Mouse (Mus musculus) lung, postnatal 0 days (tissue): Measurements from ENCODE around the gene Gm45213. TPM values are rescaled to one million over a fixed set of nuclear protein-coding genes. Genes with fewer than 3 reads are reported as not detected.

Source experiments
- ATAC-seq: fragments of 200-750 bp; cut with Nextera tagmentation; 2 replicates; pipeline ENCODE4 v1.8.0; 2017; ENCODE audit warnings: moderate library complexity
- DNase-seq: peaks from one replicate; pipeline ENCODE4 v3.0.0-alpha.2; 2016; ENCODE audit warnings: low spot score
- H3K27ac ChIP-seq: fragments of 300-500 bp; sonication (generic); 2 replicates; pipeline ENCODE4 v1.5.1; 2014; ENCODE audit warnings: antibody characterized with exemption, mild to moderate bottlenecking, low read length, mixed read lengths
- H3K27me3 ChIP-seq: fragments of 300-500 bp; sonication (generic); replicated peaks from 2 replicates; pipeline ENCODE4 v1.6.1; 2014; ENCODE audit warnings: low read length, mixed read lengths; ENCODE audit not compliant: insufficient read depth
- H3K36me3 ChIP-seq: fragments of 300-500 bp; sonication (generic); 2 replicates; pipeline ENCODE4 v1.6.1; 2014; ENCODE audit warnings: low read length, mixed read lengths; ENCODE audit not compliant: insufficient read depth
- H3K4me1 ChIP-seq: fragments of 300-500 bp; sonication (generic); 2 replicates; pipeline ENCODE4 v1.6.1; 2014; ENCODE audit warnings: antibody characterized with exemption, low read depth, low read length, mixed read lengths; ENCODE audit not compliant: insufficient read depth
- H3K4me2 ChIP-seq: fragments of 300-500 bp; sonication (generic); replicated peaks from 2 replicates; pipeline ENCODE4 v1.6.1; 2014; ENCODE audit warnings: low read depth, mild to moderate bottlenecking, low read length, moderate library complexity, mixed read lengths
- H3K4me3 ChIP-seq: fragments of 300-500 bp; sonication (generic); 2 replicates; pipeline ENCODE4 v1.5.1; 2014; ENCODE audit warnings: low read depth, low read length
- H3K9ac ChIP-seq: fragments of 300-500 bp; sonication (generic); replicated peaks from 2 replicates; pipeline ENCODE4 v1.6.1; 2014; ENCODE audit warnings: low read depth, mild to moderate bottlenecking
- H3K9me3 ChIP-seq: fragments of 300-500 bp; sonication (generic); 2 replicates; pipeline ENCODE4 v1.6.1; 2016; ENCODE audit warnings: low read length, mixed read lengths
- CTCF ChIP-seq: IDR thresholded peaks from 2 replicates; pipeline ENCODE4 v1.5.1; 2016; ENCODE audit warnings: antibody characterized with exemption, mild to moderate bottlenecking
- EP300 ChIP-seq: IDR thresholded peaks from 2 replicates; pipeline ENCODE4 v1.6.1; 2016; ENCODE audit warnings: antibody characterized with exemption, mild to moderate bottlenecking, control low read depth
- WGBS: fragments of 180-500 bp; shearing (Covaris S2); extraction: QIAGEN DNeasy Blood & Tissue Kit; methylation state at CpG from one replicate; pipeline ENCODE4 v1.1.7; 2014; 5-methylcytosine and 5-hydroxymethylcytosine counted together
- polyA plus RNA-seq: library from polyadenylated mRNA; unstranded; fragments of >200 nt; fragmentation: Nextera tagmentation; extraction: Ambion mirVana; gene quantifications from 2 replicates; pipeline ENCODE4 v1.2.1, GENCODE M21; 2015

Gm45213 gene
- polyA plus RNA-seq, 1 experiment from 2014 or later, result not detected

- Histone ChIP-seq H3K4me3 (peak within 1 kb of the TSS; percentile 74), H3K4me2 (peak within 1 kb of the TSS; percentile 89), H3K36me3 (no peaks in the 10 kb centered on the region), H3K4me1 (peaks cover 16% of the 10 kb centered on the region; the same call in 1 of the 2 replicates), H3K27ac (peak within 1 kb of the TSS; percentile 86), H3K27me3 (no peaks in the 10 kb centered on the region), H3K9ac (peak within 1 kb of the TSS; percentile 81), H3K9me3 (no peaks in the 10 kb centered on the region)
- DNase-seq (peak; percentile 93), ATAC-seq (peak; percentile 79)
- WGBS, result under 1% methylated on average over 88 of the region's 123 CpGs
- no peak for TF ChIP-seq CTCF
- no peak for TF ChIP-seq EP300
Measured at GRCm38 (mm10) chr7:66108961-66109854, 65.8 kb downstream of the Gm45213 start, which contains the start of gene Chsy1. Gene Chsy1, plus strand, starts transcription at chr7:66109515.

- WGBS, result under 1% methylated on average over 43 of the region's 77 CpGs
- peaks cover 16% of the 10 kb centered on the region; the same call in 1 of the 2 replicates for H3K4me1 ChIP-seq
- H3K4me3 ChIP-seq, result peak overlapping the region; percentile 74
- H3K27ac ChIP-seq, result peak overlapping the region; percentile 86
- DNase-seq (peak; percentile 42), ATAC-seq (peak; percentile 12)
- H3K36me3 ChIP-seq, result no peaks in the 10 kb centered on the region
- H3K9me3 ChIP-seq, result no peaks in the 10 kb centered on the region
- TF ChIP-seq CTCF, result no peak
- no peak for TF ChIP-seq EP300
- H3K27me3 ChIP-seq, result no peaks in the 10 kb centered on the region
- H3K9ac ChIP-seq, result peak overlapping the region; percentile 81
- H3K4me2 ChIP-seq, result peak overlapping the region; percentile 89
Measured at GRCm38 (mm10) chr7:66109855-66110635, 66.6 kb downstream of the Gm45213 start.

GRCm38 (mm10) chr7:66110636-66111112, 67.3 kb downstream of the Gm45213 start:
- peak overlapping the region; percentile 86 for H3K27ac ChIP-seq
- DNase-seq (no peak), ATAC-seq (no peak)
- peak overlapping the region; percentile 81 for H3K9ac ChIP-seq
- H3K9me3 ChIP-seq, result no peaks in the 10 kb centered on the region
- peak overlapping the region; percentile 89 for H3K4me2 ChIP-seq
- H3K4me3 ChIP-seq, result peak overlapping the region; percentile 74
- 2% methylated on average over 10 of the region's 10 CpGs for WGBS
- TF ChIP-seq EP300, result no peak
- TF ChIP-seq CTCF, result no peak
- peaks cover 12% of the 10 kb centered on the region; the same call in 1 of the 2 replicates for H3K4me1 ChIP-seq
- H3K36me3 ChIP-seq, result no peaks in the 10 kb centered on the region
- H3K27me3 ChIP-seq, result no peaks in the 10 kb centered on the region

- TF ChIP-seq CTCF (no peak), EP300 (no peak)
- H3K4me2 ChIP-seq, result peak overlapping the region; percentile 89
- H3K4me1 ChIP-seq, result peaks cover 10% of the 10 kb centered on the region; the same call in 1 of the 2 replicates
- H3K9ac ChIP-seq, result peak overlapping the region; percentile 81; the same call in 1 of the 2 replicates
- H3K9me3 ChIP-seq, result no peaks in the 10 kb centered on the region
- DNase-seq (no peak), ATAC-seq (no peak)
- H3K27ac ChIP-seq, result peak overlapping the region; percentile 86; the same call in 1 of the 2 replicates
- H3K36me3 ChIP-seq, result no peaks in the 10 kb centered on the region
- H3K27me3 ChIP-seq, result no peaks in the 10 kb centered on the region
- peak overlapping the region; percentile 74 for H3K4me3 ChIP-seq
- 60% methylated on average over 10 of the region's 10 CpGs for WGBS
Measured at GRCm38 (mm10) chr7:66111211-66111610, 67.8 kb downstream of the Gm45213 start.

Other genes starting within 250 kb of the Gm45213 start
- gene Pcsk6, start 181.9 kb upstream of the Gm45213 start, polyA plus RNA-seq, result 1.4 and 1.5 TPM in 2 replicates
- gene Snrpa1, start 15.4 kb downstream of the Gm45213 start, polyA plus RNA-seq, result 58.0 and 59.1 TPM in 2 replicates
- 164 and 167 TPM in 2 replicates for gene Selenos, start 36.0 kb downstream of the Gm45213 start, polyA plus RNA-seq
- gene Chsy1, start 65.9 kb downstream of the Gm45213 start, polyA plus RNA-seq, result 22.5 and 23.7 TPM in 2 replicates